ENCODE assay signal across 10 mouse cellular contexts in the genomic region with DNA sequence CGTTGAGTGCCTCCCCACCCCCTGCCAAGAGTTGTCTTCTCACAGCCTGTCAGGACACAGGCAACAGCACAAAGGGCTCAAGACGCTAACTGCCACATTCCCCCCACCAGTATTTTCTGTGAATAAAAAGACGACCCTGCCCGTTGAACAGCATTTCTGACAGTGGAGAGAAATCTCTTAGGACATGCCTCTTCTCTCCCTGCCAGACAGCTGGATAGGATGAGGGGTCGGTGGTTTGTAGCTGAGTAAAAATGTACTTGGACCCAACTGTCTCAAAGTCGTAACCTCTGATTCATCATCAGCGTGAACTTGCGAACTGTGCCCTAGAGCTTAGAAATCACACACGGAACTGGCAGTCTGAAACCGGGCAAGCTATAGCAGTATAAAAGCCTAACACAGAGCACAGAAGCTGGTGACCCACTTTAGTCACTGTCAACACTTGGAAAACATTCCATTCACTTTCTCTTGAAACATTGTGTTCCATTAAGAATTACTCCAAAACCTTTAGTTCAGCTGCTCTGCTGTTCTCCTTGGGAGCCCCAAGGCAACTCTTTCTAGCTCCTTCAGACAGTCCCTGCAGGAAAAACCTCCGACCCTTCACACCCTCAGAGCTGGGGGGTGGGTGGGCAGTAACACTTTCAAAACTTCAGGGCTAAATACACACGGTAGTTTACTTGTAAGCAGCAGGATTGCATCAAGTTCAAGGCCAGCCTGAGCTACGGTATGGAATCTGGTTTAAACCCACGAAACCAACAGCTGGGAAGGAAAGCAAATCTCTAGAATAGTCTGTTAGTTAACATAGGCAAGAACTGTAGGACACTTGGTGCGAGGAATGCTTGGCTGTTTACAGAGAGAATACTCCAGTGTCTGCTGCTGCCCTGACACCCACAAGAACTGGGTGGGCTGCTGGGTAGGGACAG. TPM values are rescaled to one million over a fixed set of nuclear protein-coding genes. Genes with fewer than 3 reads are reported as not detected.
DNase-seq lines count a peak whose midpoint lies in the region; ATAC-seq and TF ChIP-seq lines count a peak whose summit lies in the region.
"Had no signal": no experiment of that assay in that cellular context is flagged by ENCODE, and none has a peak within 500 bp of the region (broad histone marks: within the 10 kb centered on the region; RNA-seq: fewer than 3 reads in every experiment).

No protein-coding gene starts in this region.

- no peaks in the 10 kb centered on the region for H3K9me3 ChIP-seq in kidney, embryonic 15.5 days (replicated peaks)

- H3K27ac ChIP-seq in embryonic fibroblast, embryonic 13.5 days (ENCODE audit: insufficient read depth, low read length): 0 out of 2 replicates have a peak overlapping the region, but pooled peaks have one; percentile 20
- peak overlapping the region; percentile 93 for H3K27ac ChIP-seq in kidney, embryonic 15.5 days

- H3K4me3 ChIP-seq in embryonic fibroblast, embryonic 13.5 days (ENCODE audit: insufficient read depth, low read length): no peak overlapping the region
- peak overlapping the region; percentile 55 for H3K4me3 ChIP-seq in kidney, embryonic 15.5 days (replicated peaks)

- no peak for ATAC-seq in kidney, embryonic 15.5 days (replicated peaks; ENCODE audit: low FRiP score)
- ATAC-seq in megakaryocyte, adult 5-6 weeks (ENCODE audit: poor library complexity, severe bottlenecking): no peak

- 39% methylated on average over 15 of the region's 15 CpGs for WGBS in kidney, embryonic 15.5 days

- peak overlapping the region; percentile 86 for H3K4me2 ChIP-seq in kidney, embryonic 15.5 days

- no peaks in the 10 kb centered on the region for H3K27me3 ChIP-seq in kidney, embryonic 15.5 days

- DNase-seq in heart, adult 18-20 months: peak; percentile 56 to 63
- no peak for DNase-seq in heart, postnatal 4 days
- DNase-seq in lung, postnatal 14 days: peak; percentile 24
- DNase-seq in urinary bladder, postnatal 14 days (ENCODE audit: low spot score): no peak
- DNase-seq in cerebellum, adult 8-10 months: no peak

- peaks cover 3% of the 10 kb centered on the region; the same call in 1 of the 2 replicates for H3K36me3 ChIP-seq in kidney, embryonic 15.5 days

- TF ChIP-seq POLR2A in embryonic fibroblast, embryonic 13.5 days (IDR thresholded peaks at IDR 0.05; ENCODE audit: low read depth, low read length): no peak

- H3K4me1 ChIP-seq in embryonic fibroblast, embryonic 13.5 days (ENCODE audit: control insufficient read depth, insufficient read depth, low read length): 0 out of 2 replicates have a peak, but pooled peaks cover 4% of the 10 kb centered on the region
- peaks cover 40% of the 10 kb centered on the region for H3K4me1 ChIP-seq in kidney, embryonic 15.5 days

- H3K9ac ChIP-seq in kidney, embryonic 15.5 days: no peak overlapping the region

- no peak for TF ChIP-seq CTCF in embryonic fibroblast, embryonic 13.5 days (IDR thresholded peaks at IDR 0.05; ENCODE audit: borderline replicate concordance, insufficient read depth, low read length)

RNA-seq across cellular contexts. Expression of a gene that starts 1.5 kb away (rescaled TPM):
- 10 to 100 TPM; 25.8 to 30.1 TPM for total RNA-seq in heart, adult 18-20 months (2021)
- 10 to 100 TPM; 15.0 to 17.1 TPM for total RNA-seq in heart, postnatal 4 days (2021)
- polyA plus RNA-seq in embryonic fibroblast, embryonic 13.5 days (2011; ENCODE audit: insufficient read length, low read depth, missing spikeins): 4.4 and 4.9 TPM in 2 replicates
- 12.9 and 18.6 TPM in 2 replicates for polyA plus RNA-seq in kidney, embryonic 15.5 days (2015; fragmentation: Nextera tagmentation; extraction: Ambion mirVana)
- 0.39 TPM in 1 of 2 replicates, not detected in the other for total RNA-seq in megakaryocyte, adult 5-6 weeks (2015)
- 0.37 TPM in 1 of 2 replicates, not detected in the other for total RNA-seq in megakaryocyte, adult 5-6 weeks (2017)

RNA-seq across cellular contexts. Expression of a gene that starts 15.3 kb away (rescaled TPM):
- total RNA-seq in heart, adult 18-20 months (2021): not detected
- total RNA-seq in heart, postnatal 4 days (2021): under 1 TPM in 1 of 2 experiments, not detected in 1; 0.16 TPM
- polyA plus RNA-seq in embryonic fibroblast, embryonic 13.5 days (2011; ENCODE audit: insufficient read length, low read depth, missing spikeins): not detected in 2 replicates
- not detected in 2 replicates for polyA plus RNA-seq in kidney, embryonic 15.5 days (2015; fragmentation: Nextera tagmentation; extraction: Ambion mirVana)
- not detected in 2 replicates for total RNA-seq in megakaryocyte, adult 5-6 weeks (2015)
- total RNA-seq in megakaryocyte, adult 5-6 weeks (2017): not detected in 2 replicates
- polyA plus RNA-seq: large intestine, adult 2 months; thymus, postnatal 0 days had no signal

RNA-seq across cellular contexts. Expression of a gene that starts 24.4 kb away (rescaled TPM):
- total RNA-seq in heart, adult 18-20 months (2021): 100 to 1,000 TPM; 750 to 751 TPM
- total RNA-seq in heart, postnatal 4 days (2021): 100 to 1,000 TPM; 438 to 494 TPM
- 154 and 171 TPM in 2 replicates for polyA plus RNA-seq in embryonic fibroblast, embryonic 13.5 days (2011; ENCODE audit: insufficient read length, low read depth, missing spikeins)
- 428 and 459 TPM in 2 replicates for polyA plus RNA-seq in kidney, embryonic 15.5 days (2015; fragmentation: Nextera tagmentation; extraction: Ambion mirVana)
- 254 and 294 TPM in 2 replicates for total RNA-seq in megakaryocyte, adult 5-6 weeks (2015)
- 138 and 158 TPM in 2 replicates for total RNA-seq in megakaryocyte, adult 5-6 weeks (2017)

RNA-seq across cellular contexts. Expression of a gene that starts 28.5 kb away (rescaled TPM):
- total RNA-seq in heart, adult 18-20 months (2021): not detected
- total RNA-seq in heart, postnatal 4 days (2021): not detected
- polyA plus RNA-seq in embryonic fibroblast, embryonic 13.5 days (2011; ENCODE audit: insufficient read length, low read depth, missing spikeins): not detected in 2 replicates
- polyA plus RNA-seq in kidney, embryonic 15.5 days (2015; fragmentation: Nextera tagmentation; extraction: Ambion mirVana): 0.27 and 0.49 TPM in 2 replicates
- total RNA-seq in megakaryocyte, adult 5-6 weeks (2015): not detected in 2 replicates
- total RNA-seq in megakaryocyte, adult 5-6 weeks (2017): not detected in 2 replicates
- polyA plus RNA-seq: thymus, postnatal 0 days had no signal

RNA-seq across cellular contexts. Expression of a gene that starts 39.8 kb away (rescaled TPM):
- 100 to 1,000 TPM; 185 to 222 TPM for total RNA-seq in heart, adult 18-20 months (2021)
- 100 to 1,000 TPM; 176 to 206 TPM for total RNA-seq in heart, postnatal 4 days (2021)
- polyA plus RNA-seq in embryonic fibroblast, embryonic 13.5 days (2011; ENCODE audit: insufficient read length, low read depth, missing spikeins): 99.2 and 103 TPM in 2 replicates
- polyA plus RNA-seq in kidney, embryonic 15.5 days (2015; fragmentation: Nextera tagmentation; extraction: Ambion mirVana): 296 and 297 TPM in 2 replicates
- 226 and 229 TPM in 2 replicates for total RNA-seq in megakaryocyte, adult 5-6 weeks (2015)
- 123 and 170 TPM in 2 replicates for total RNA-seq in megakaryocyte, adult 5-6 weeks (2017)

Comparison
In these comparisons a context has a peak if more than half of its experiments do, and no peak if none do; other contexts are left out.
1. DNase-seq: peak in heart, adult 18-20 months (2 of 2) and lung, postnatal 14 days (single experiment); none in heart, postnatal 4 days (single experiment), urinary bladder, postnatal 14 days (single experiment) and cerebellum, adult 8-10 months (single experiment).
2. RNA of a gene that starts 1.5 kb away (total RNA-seq): 25.8 to 30.1 TPM in heart, adult 18-20 months and 15.0 to 17.1 TPM in heart, postnatal 4 days; 0.37 to 0.39 TPM in megakaryocyte, adult 5-6 weeks; every median in the first group is over 10 times any median in the second.